8 mouse cellular contexts compared by ENCODE assay signal in the genomic region with DNA sequence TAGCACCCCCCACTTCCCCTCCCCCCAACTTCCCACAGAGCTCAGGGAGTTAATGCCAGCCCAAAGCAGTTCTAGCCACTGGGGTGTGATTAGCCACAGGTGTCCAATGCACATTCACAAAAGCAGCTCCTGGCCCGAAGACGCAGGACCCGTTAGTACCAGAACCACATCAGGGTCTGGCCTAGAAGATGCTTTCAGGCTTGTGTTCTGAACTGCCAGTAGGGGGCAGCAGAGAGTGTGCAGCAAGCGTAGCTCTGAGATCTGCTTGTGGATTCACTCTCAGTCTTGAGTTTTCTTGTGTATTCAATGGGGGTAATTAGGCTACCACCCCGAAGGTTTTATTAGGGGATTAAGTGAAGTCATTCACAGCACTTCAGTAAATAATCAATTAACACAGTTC. TPM values are rescaled to one million over a fixed set of nuclear protein-coding genes. Genes with fewer than 3 reads are reported as not detected.
DNase-seq lines count a peak whose midpoint lies in the region; ATAC-seq and TF ChIP-seq lines count a peak whose summit lies in the region.

No protein-coding gene starts in this region.

- H3K9me3 ChIP-seq in ES-E14 (ENCODE audit: control insufficient read depth, insufficient read depth, low read depth, low read length), result no peaks in the 10 kb centered on the region
- no peaks in the 10 kb centered on the region for H3K9me3 ChIP-seq in forebrain, embryonic 10.5 days
- no peaks in the 10 kb centered on the region for H3K9me3 ChIP-seq in liver, embryonic 14.5 days (ENCODE audit: control insufficient read depth, low read length)

- peak; percentile 53 to 77 for DNase-seq in layer of hippocampus, adult 2 months (ENCODE audit: low spot score in 2 of 2)
- DNase-seq in layer of hippocampus, adult 9-10 months (ENCODE audit: low spot score), result no peak
- peak; percentile 81 for DNase-seq in ES-E14 (ENCODE audit: low read depth, low spot score)
- DNase-seq in forebrain, embryonic 10.5 days (ENCODE audit: extremely low spot score, low spot score), result peak; percentile 68
- DNase-seq in liver, embryonic 14.5 days (ENCODE audit: low read depth in 3 of 3, low spot score in 3 of 3), result peak in 1 of 3 experiments; percentile 19
- DNase-seq in right cerebral cortex, postnatal 14 days, result peak; percentile 79
- no peak for DNase-seq in frontal cortex, postnatal 14 days (ENCODE audit: low spot score in 2 of 2)

- H3K27ac ChIP-seq in layer of hippocampus, adult 2 months, result peak overlapping the region; percentile 87; the same call in 1 of the 2 replicates
- no peak overlapping the region for H3K27ac ChIP-seq in ES-E14 (ENCODE audit: insufficient read depth, low read depth, low read length, poor library complexity, severe bottlenecking)
- H3K27ac ChIP-seq in bone marrow macrophage, adult 2 months (ENCODE audit: insufficient read depth, low read depth, low read length), result no peak overlapping the region
- no peak overlapping the region for H3K27ac ChIP-seq in forebrain, embryonic 10.5 days
- no peak overlapping the region for H3K27ac ChIP-seq in liver, embryonic 14.5 days

- no peaks in the 10 kb centered on the region for H3K36me3 ChIP-seq in ES-E14 (ENCODE audit: control insufficient read depth, insufficient read depth, low read length, poor library complexity, severe bottlenecking)
- H3K36me3 ChIP-seq in forebrain, embryonic 10.5 days (replicated peaks), result no peaks in the 10 kb centered on the region
- H3K36me3 ChIP-seq in liver, embryonic 14.5 days (replicated peaks; ENCODE audit: control insufficient read depth, insufficient read depth, low read depth), result no peaks in the 10 kb centered on the region

- no peak overlapping the region for H3K4me3 ChIP-seq in layer of hippocampus, adult 2 months
- H3K4me3 ChIP-seq in ES-E14 (ENCODE audit: insufficient read depth in 1 of 2, low read depth in 1 of 2, low read length in 2 of 2, poor library complexity in 1 of 2, severe bottlenecking in 1 of 2), result no peak overlapping the region
- H3K4me3 ChIP-seq in bone marrow macrophage, adult 2 months (ENCODE audit: insufficient read depth, low read length), result no peak overlapping the region
- H3K4me3 ChIP-seq in forebrain, embryonic 10.5 days, result no peak overlapping the region
- no peak overlapping the region for H3K4me3 ChIP-seq in liver, embryonic 14.5 days (ENCODE audit: insufficient read depth in 1 of 2, low read depth in 2 of 2, low read length in 2 of 2)

- H3K9ac ChIP-seq in ES-E14 (ENCODE audit: insufficient read depth, low read depth, low read length, poor library complexity, severe bottlenecking), result no peak overlapping the region
- no peak overlapping the region for H3K9ac ChIP-seq in liver, embryonic 14.5 days (replicated peaks)

- H3K4me1 ChIP-seq in ES-E14 (ENCODE audit: control insufficient read depth in 2 of 2, insufficient read depth in 2 of 2, low read length in 2 of 2, poor library complexity in 1 of 2), result peaks cover 5 to 16% of the 10 kb centered on the region in 2 experiments; a peak in 3 of 4 replicates
- H3K4me1 ChIP-seq in bone marrow macrophage, adult 2 months (ENCODE audit: control insufficient read depth, insufficient read depth, low read length), result no peaks in the 10 kb centered on the region
- H3K4me1 ChIP-seq in forebrain, embryonic 10.5 days, result peaks cover 33% of the 10 kb centered on the region
- H3K4me1 ChIP-seq in liver, embryonic 14.5 days (replicated peaks; ENCODE audit: control insufficient read depth in 2 of 2, insufficient read depth in 2 of 2, low read length in 1 of 2), result no peaks in the 10 kb centered on the region

- no peak for ATAC-seq in liver, embryonic 14.5 days (ENCODE audit: insufficient read depth)

- peaks cover 59% of the 10 kb centered on the region for H3K27me3 ChIP-seq in forebrain, embryonic 10.5 days (ENCODE audit: poor library complexity, severe bottlenecking)
- H3K27me3 ChIP-seq in liver, embryonic 14.5 days (ENCODE audit: control insufficient read depth, insufficient read depth, low read length), result no peaks in the 10 kb centered on the region

- no peak for TF ChIP-seq POLR2A in bone marrow macrophage, adult 2 months (IDR thresholded peaks at IDR 0.05; ENCODE audit: borderline replicate concordance, low read depth, low read length)

- TF ChIP-seq CTCF in layer of hippocampus, adult 2 months (conservative IDR thresholded peaks at IDR 0.05), result peak; percentile 95
- peak; percentile 81 for TF ChIP-seq CTCF in bone marrow macrophage, adult 2 months (IDR thresholded peaks at IDR 0.05; ENCODE audit: low read depth, low read length)
- peak; percentile 92 for TF ChIP-seq CTCF in liver, embryonic 14.5 days (IDR thresholded peaks at IDR 0.05; ENCODE audit: low read depth)

- WGBS in forebrain, embryonic 10.5 days, result 11% methylated on average over 5 of the region's 5 CpGs
- 9% methylated on average over 5 of the region's 5 CpGs for whole genome bisulfite sequencing in liver, embryonic 14.5 days (ENCODE audit: insufficient replicate concordance)

- in situ Hi-C loops in ES-E14 (cut with MboI; ENCODE audit: low sequenced_read_pairs in 2 of 2, unreplicated experiment in 2 of 2), result no loop called here

- no peak overlapping the region for H3K4me2 ChIP-seq in liver, embryonic 14.5 days (ENCODE audit: low read depth)

- no peak for TF ChIP-seq EP300 in liver, embryonic 14.5 days (IDR thresholded peaks at IDR 0.05; ENCODE audit: low read depth)

TF ChIP-seq in ES-E14, 5 proteins besides CTCF, POLR2A, EP300 and RAD21:
- TF ChIP-seq ZC3H11A (IDR thresholded peaks at IDR 0.05; ENCODE audit: borderline replicate concordance, low read depth, low read length), result 0 out of 2 replicates have a peak, but pooled peaks have one; percentile 47
- TF ChIP-seq CHD2 (IDR thresholded peaks at IDR 0.05; ENCODE audit: low read depth, low read length), result no peak

RNA-seq across cellular contexts. Expression of a gene that starts 42.6 kb away (rescaled TPM):
- 100 to 1,000 TPM; 133 to 144 TPM for total RNA-seq in layer of hippocampus, adult 2 months (2021)
- 15.1 and 24.2 TPM in 2 replicates for total RNA-seq in ES-E14 (2012; rRNA removed)
- polyA plus RNA-seq in bone marrow macrophage, adult 2 months (2012; ENCODE audit: insufficient read depth, insufficient read length, missing spikeins), result 3.6 and 4.3 TPM in 2 replicates
- polyA plus RNA-seq in forebrain, embryonic 10.5 days (2016; fragmentation: Nextera tagmentation; extraction: Ambion mirVana), result 8.1 and 8.4 TPM in 2 replicates
- polyA plus RNA-seq in liver, embryonic 14.5 days (2012; rRNA removed), result 0.73 and 0.84 TPM in 2 replicates
- polyA plus RNA-seq in liver, embryonic 14.5 days (2014; fragmentation: Nextera tagmentation; extraction: Ambion mirVana), result 0.72 and 0.95 TPM in 2 replicates

Comparison
In these comparisons a context has a peak if more than half of its experiments do, and no peak if none do; other contexts are left out.
1. DNase-seq: peak in layer of hippocampus, adult 2 months (2 of 2), ES-E14 (single experiment), forebrain, embryonic 10.5 days (single experiment) and right cerebral cortex, postnatal 14 days (single experiment); none in layer of hippocampus, adult 9-10 months (single experiment) and frontal cortex, postnatal 14 days (0 of 2).
2. Peak in every context shown above with its lines, with median percentiles within 50 percentile points of each other: CTCF ChIP-seq.